Mouse (Mus musculus): ENCODE measurements around the gene Osr1. TPM values are rescaled to one million over a fixed set of nuclear protein-coding genes. Genes with fewer than 3 reads are reported as not detected.

The Osr1 gene
- 1 to 10 TPM; 3.1 to 4.1 TPM for total RNA-seq (2021)

GRCm38 (mm10) chr12:9569971-9570370 is at the start of gene Osr1:
Gene Osr1 (plus strand): TSS chr12:9570116.
- peak in 1 of 2 experiments; percentile 59 for DNase-seq

DNA sequence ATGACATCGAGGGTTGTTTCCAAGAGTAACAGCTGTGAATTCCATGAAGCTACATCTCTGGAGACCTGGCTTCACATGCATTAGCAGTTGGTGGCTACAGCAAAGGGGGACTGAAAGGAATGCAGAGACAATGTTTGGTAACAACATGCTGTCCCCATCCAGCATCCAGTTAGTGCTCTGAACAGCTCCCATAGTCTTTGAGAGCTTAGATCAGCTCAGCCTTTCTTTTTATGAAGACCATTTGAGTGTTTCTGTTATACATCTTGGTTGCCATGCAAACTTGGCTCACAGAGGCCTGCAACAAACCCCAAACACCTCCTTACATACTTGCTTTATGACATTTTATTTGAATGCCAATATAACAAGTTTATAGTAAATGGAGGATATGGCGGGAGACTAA is 19.6 kb upstream of the Osr1 start:
- DNase-seq = no peak

GRCm38 (mm10) chr12:9564956-9565355 is 5.0 kb upstream of the Osr1 start:
- DNase-seq = no peak

DNA sequence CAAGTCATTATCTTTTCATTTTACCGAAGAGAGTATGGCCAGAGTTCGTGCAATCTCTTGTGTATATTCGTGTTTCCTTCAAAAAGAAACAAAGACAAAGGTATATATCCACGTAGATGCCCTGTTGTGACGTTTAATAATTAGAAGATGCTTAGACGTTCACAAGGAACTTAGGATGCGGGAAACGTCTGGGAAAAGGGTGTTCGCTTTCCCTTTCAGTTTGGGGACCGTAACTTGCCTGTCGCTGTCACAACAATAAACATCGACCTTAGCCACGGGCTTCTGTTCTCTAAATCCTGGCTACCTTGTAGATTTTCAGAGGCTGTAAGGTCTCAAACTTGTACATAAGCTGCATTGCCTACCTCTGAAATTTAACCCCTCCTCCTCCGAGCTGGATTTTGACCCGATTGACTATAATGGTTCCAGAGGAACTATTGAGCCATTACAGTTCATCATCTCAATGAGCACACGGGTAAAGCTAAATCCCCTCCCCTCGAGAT is 630 bp downstream of the Osr1 start:
- DNase-seq = no peak

DNA sequence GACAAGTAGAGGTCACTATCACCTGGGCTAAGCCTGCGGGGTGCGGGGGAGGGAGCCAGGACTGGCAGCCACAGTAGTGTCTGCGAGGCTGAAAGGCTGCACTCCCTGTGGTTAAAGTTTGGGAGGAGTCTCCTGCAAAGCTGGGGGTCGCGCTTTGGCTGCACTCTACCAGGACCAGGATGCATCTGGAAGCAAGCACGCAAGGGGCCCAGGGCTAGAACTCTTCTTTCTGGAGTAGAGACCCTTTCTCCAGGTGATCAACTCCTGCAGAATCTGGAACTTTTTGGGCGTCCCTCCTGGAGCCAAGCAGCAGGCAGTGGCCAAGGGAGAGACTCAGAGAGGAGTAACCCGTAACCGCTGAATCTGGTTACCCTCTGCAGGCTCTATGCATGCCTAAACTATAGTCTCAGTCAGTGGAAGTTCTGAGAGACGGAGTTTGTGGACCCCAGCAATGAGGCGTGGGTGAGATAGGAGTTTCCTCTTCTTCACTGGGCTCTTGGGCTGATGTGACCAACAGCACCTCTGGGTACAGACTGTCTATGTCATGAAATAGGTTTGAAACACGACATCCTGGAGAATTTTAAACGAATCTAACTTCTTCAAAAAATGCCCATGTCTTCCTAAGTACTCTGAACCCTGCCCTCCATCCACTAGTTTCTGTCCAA is 1.5 kb downstream of the Osr1 start:
- no peak for DNase-seq

DNA sequence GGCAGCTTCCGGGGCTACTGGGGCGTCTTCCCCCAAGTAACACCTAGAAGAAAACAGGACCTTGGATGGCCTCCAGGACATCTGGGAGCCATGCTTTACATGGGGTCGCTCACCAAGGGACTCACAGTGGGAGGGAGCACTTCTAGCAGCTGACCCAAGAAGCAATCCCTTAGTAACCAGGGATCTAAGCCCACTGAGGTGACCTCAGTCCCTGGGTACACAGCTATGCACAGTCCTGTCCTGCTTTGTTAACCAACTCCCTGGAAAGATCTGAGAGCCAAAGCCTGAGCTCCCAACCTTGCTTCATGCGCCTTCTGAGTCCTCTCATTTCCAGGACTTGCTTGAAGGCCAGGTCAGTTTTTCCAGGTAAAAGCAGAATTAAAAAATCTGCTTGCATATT is 2.1 kb downstream of the Osr1 start:
- no peak for DNase-seq

DNA sequence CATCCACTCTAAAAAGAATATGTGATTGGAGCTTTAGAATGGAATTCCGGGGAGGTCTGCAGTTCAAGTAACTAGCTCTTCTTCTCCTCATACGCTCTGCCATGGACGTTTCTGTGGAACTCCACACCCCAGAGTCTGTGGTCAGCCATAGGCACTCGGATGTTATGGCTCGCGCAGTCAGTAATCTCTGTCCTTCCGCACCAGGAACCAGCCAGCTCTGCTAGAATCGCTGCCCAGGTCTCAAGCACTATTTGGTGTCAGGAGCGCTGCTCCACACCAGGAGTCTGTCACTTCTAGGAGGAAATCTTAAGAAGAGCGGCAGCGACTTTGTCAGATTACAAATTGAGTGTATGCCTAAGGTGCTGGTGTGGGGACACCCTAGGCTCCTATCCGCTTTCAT is 3.8 kb downstream of the Osr1 start:
- no peak for DNase-seq

- no peak for DNase-seq
Observed at GRCm38 (mm10) chr12:9574244-9574871, 4.4 kb downstream of the Osr1 start.

GRCm38 (mm10) chr12:9575158-9576042 is 5.5 kb downstream of the Osr1 start:
- DNase-seq = no peak

DNA sequence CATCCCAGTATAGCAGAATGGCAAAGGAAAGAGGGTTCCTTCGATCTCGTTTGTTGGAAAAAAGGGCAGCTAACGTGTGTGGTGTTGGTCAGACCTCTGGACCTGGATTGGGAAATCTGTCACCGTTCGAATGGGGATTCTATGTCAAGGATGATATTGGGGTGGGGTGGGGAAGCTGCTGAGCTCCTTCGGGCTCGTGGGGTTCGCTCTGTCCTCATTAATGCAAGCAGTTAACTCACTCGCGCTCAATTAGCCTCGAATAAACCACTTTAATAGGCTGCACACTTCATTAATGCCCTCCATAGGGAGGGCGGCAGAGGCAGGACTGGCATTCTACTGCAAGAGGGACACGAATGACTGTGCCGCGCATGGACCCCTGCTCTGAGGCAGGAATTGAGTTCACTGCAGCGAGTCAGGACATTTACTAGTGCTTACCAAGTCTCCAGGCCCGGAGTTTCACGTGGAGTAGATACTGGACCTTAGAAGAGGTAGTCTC is 6.2 kb downstream of the Osr1 start:
- DNase-seq = no peak

- no peak for DNase-seq
Observed at GRCm38 (mm10) chr12:9577610-9578009, 7.7 kb downstream of the Osr1 start.

DNA sequence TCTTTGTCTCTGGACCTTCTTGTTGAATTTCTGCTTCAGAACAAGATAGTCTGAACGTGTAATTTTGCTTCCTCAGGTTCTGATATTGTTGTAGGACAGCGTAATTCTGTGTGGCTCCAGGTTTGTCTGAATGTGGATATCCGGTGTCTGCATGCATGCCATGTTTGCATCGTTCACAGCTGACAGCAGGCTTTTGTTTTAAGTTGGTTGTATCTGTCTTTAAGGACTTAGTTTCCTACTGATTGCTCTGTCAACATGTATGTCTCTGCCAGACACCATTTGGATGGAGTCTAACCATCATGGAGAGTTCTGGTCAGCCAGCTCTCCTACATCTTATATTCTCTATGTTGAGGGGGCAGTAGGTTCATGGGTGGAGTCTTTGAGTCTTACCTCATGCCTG is 8.7 kb downstream of the Osr1 start:
- DNase-seq = no peak

DNA sequence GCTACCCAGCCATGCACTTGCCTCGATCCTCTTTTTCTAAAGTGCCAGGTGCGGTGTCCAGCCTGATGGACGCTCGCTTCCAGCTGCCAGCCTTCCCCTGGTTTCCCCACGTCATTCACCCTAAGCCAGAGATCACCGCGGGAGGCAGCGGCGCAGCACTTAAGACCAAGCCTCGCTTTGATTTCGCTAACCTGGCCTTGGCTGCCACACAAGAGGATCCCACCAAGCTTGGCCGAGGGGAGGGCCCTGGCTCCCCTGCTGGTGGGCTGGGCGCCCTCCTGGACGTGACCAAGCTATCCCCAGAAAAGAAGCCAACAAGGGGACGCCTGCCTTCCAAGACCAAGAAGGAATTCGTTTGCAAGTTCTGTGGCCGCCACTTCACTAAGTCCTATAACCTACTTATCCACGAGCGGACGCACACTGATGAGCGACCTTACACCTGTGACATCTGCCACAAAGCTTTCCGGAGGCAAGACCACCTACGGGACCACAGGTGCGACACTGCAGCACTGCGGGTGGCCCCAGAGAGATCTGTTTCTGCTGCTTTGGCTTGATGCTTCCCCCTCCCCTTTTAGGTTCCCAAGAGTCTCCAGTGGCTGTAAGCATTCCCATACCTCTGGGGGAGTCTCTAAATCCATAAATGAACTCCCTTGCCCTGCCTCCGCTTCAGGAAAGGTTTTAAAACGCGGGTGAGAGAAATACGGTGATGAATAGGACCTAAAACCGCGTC is 9.6 kb downstream of the Osr1 start:
- DNase-seq = no peak

GRCm38 (mm10) chr12:9580041-9580905 is 10.4 kb downstream of the Osr1 start:
- no peak for DNase-seq

- no peak for DNase-seq
Observed at GRCm38 (mm10) chr12:9581011-9581410, 11.1 kb downstream of the Osr1 start.

- DNase-seq = no peak
Observed at GRCm38 (mm10) chr12:9581506-9581905, 11.6 kb downstream of the Osr1 start.

GRCm38 (mm10) chr12:9582248-9582995 is 12.5 kb downstream of the Osr1 start:
- no peak for DNase-seq

GRCm38 (mm10) chr12:9583380-9583779 is 13.5 kb downstream of the Osr1 start:
- no peak for DNase-seq

DNA sequence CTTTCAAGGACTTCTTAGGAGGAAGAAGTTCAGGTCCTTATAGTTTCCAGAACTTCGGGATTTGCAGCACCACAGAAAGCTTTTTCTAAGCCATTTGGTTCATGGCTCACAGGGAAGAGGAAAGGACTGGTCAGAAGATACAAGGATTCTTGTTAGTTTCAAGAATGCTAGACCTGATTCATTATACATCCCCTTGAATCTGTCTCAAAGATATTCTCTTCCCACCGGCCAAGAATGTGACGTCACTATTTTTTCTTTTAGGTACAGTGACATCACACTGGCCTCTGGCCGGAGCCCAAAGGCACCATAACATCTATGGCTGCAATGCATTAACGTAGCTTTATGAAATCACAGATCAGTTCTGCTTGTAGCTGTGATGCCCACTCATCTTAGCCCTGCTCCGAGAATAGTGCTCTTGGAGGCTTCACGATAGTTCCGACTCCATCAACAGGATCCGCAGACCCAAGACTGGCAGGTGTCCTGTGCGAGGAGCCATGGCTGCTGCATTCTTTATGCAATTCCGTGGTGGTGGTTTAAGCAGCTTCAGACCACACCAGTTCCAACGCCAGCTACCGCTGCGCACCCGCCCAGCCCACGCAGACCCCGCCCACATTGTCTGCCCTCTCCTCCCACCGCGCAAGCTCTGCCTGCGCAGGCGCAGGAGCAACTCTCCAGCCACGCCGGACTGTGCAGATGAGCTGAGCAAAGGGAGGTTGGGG is 14.6 kb downstream of the Osr1 start:
- peak in 1 of 2 experiments; percentile 41 for DNase-seq

- no peak for DNase-seq
Observed at GRCm38 (mm10) chr12:9585085-9585453, 15.2 kb downstream of the Osr1 start.
